Mouse (Mus musculus) Patski (cell line): ENCODE results near the gene Klhl29. TPM values are rescaled to one million over a fixed set of nuclear protein-coding genes. Genes with fewer than 3 reads are reported as not detected.

Experiments used
- ATAC-seq: fragments of 100-300 bp; one replicate; pipeline ENCODE4 v1.8.0; 2021
- CTCF ChIA-PET: fragments of 350-600 bp; sonication (Branson Sonifier 250); formaldehyde crosslinking; loops from one replicate; lab custom pipeline; 2022; ENCODE audit warnings: inconsistent platforms; lab: Charles Lee
- POLR2A ChIA-PET: fragments of 350-600 bp; sonication (Branson Sonifier 250); formaldehyde crosslinking; loops from one replicate; lab custom pipeline; 2022; ENCODE audit warnings: antibody characterized with exemption, inconsistent platforms; lab: Charles Lee
- DNase-seq: peaks from one replicate; pipeline ENCODE4 v3.0.0-alpha.2; 2011; ENCODE audit warnings: low read depth, low spot score
- H3K27me3 ChIP-seq: fragments of 371-371 bp; one replicate; pipeline ENCODE4 v1.5.1; 2021
- CTCF ChIP-seq: fragments of 100-300 bp; IDR thresholded peaks from one replicate; pipeline ENCODE4 v1.5.1; 2021
- in situ Hi-C: fragments of 300-500 bp; cut with MboI; formaldehyde crosslinking; loops from 3 replicates; pipeline ENCODE4 v1.11.1; 2018; ENCODE audit warnings: low pct_unique_long_range_greater_than_20kb, mixed read lengths
- polyA plus RNA-seq: library from polyadenylated mRNA; unstranded; gene quantifications from one replicate; pipeline ENCODE4 v1.2.3, GENCODE M21; 2021

The Klhl29 gene
- polyA plus RNA-seq = 16.8 TPM

- H3K27me3 ChIP-seq = no peaks in the 10 kb centered on the region
- POLR2A ChIA-PET = interaction anchor here (0.7 to 2.4 kb wide), 3 partner anchors 12 to 1600 kb away, joined by 3 to 9 read pairs (median 3); no protein-coding TSS in a partner anchor
- TF ChIP-seq CTCF = no peak
- CTCF ChIA-PET = no interaction called here
- in situ Hi-C loops = no loop called here
- ATAC-seq = peak; percentile 82
- peak; percentile 49 for DNase-seq
These were observed at the start of gene Klhl29 for GRCm38 (mm10) chr12:5375616-5376461. Gene Klhl29, minus strand, starts transcription at chr12:5375682.

DNA sequence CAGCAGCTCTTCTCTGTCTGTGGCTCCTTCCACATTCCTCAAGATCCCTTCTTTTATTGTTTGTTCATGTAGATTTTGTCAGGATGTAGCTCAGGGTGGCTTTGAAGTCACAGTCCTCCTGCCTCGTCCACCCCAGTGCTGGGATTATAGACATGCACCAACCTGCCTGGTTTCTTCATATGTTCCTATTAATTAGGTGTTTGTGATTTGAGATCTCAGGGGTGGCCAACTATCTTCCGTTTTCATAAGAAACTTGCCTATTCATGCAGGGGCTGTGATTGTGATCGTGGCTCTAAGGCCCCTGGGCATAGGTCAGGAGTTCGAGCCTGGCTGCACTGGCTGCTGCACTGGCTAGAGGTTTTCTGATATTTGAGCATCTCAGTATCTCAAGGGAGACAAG, 49.8 kb upstream of the Klhl29 start:
- POLR2A ChIA-PET = interaction anchor here (0.7 kb wide), 1 partner anchor 598 kb away, joined by 4 read pairs; no protein-coding TSS in a partner anchor
- in situ Hi-C loops = no loop called here
- ATAC-seq (no peak), DNase-seq (no peak)
- no peaks in the 10 kb centered on the region for H3K27me3 ChIP-seq
- CTCF ChIA-PET = no interaction called here
- TF ChIP-seq CTCF = no peak

GRCm38 (mm10) chr12:5415806-5416205, 40.3 kb upstream of the Klhl29 start:
- no peak for DNase-seq
- POLR2A ChIA-PET = interaction anchor here (0.6 kb wide), 1 partner anchor 710 kb away, joined by 3 read pairs; no protein-coding TSS in a partner anchor
- H3K27me3 ChIP-seq = no peaks in the 10 kb centered on the region
- in situ Hi-C loops = no loop called here
- no peak for ATAC-seq
- CTCF ChIA-PET = no interaction called here
- TF ChIP-seq CTCF = no peak

DNA sequence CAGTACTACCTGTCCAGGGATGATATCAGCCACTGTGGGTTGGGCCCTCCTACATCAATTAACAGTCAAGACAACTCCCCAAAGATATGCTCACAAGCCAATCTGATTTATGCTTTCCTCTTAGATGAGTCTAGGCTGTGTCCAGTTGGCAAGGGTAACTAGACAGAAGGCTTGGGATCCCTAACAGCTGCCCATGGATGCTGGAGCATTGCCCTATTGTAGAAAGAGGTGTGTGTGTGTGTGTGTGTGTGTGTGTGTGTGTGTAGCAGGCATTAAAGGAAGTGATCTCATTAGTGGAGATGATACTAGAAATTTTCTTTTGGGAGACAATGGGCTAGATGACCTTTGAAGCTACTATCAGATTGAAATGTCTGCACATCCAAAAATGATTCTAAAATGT, 38.5 kb upstream of the Klhl29 start:
- in situ Hi-C loops = no loop called here
- ATAC-seq = no peak

DNA sequence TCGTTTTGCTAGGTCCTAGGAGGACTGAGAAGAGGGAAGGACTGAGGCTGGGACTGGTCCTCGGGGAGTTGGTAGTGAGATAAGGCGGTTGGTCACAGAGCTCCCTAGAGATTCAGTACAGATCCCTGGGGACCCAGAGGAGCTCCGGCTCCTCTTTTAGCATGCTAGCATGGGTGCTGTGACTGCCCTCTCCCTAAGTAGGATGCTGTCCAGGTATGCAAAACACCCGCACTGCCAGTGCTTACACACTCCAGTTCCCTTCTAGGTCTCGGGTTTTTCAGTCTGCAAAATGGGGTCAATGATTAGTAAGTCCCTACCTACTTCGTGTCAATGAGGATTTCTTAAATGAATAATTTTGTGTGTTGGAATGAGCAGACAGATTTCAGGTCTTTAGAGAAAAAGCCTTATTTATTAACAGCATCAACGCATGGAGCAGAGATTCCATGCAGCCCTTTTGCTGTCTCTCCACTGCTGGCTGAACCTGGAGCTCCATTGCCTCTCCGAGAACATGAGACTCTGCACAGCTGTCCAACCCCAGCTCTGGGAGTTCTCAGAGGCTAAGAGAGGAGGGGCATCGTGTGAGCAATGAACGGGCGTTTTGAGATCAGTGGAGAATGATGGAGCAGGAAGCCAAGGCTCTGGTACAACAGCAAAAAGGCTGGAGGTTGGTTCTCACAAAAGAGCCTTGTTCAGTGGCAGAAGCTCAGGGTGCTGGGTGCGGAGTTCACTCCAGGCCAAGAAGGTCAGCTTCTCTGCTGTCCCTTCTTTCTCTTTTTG, 36.5 kb upstream of the Klhl29 start:
- H3K27me3 ChIP-seq = no peaks in the 10 kb centered on the region
- in situ Hi-C loops = no loop called here
- DNase-seq = no peak
- no peak for ATAC-seq
- TF ChIP-seq CTCF = no peak
- ChIA-PET CTCF (no interaction called here), POLR2A (no interaction called here)

More for the DNA sequence above, 38.5 kb upstream of the Klhl29 start:
- CTCF ChIA-PET = no interaction called here
- no peaks in the 10 kb centered on the region for H3K27me3 ChIP-seq
- DNase-seq = no peak
- no peak for TF ChIP-seq CTCF
- POLR2A ChIA-PET = interaction anchor here (0.9 kb wide), 1 partner anchor 39 kb away, joined by 3 read pairs; no protein-coding TSS in a partner anchor

DNA sequence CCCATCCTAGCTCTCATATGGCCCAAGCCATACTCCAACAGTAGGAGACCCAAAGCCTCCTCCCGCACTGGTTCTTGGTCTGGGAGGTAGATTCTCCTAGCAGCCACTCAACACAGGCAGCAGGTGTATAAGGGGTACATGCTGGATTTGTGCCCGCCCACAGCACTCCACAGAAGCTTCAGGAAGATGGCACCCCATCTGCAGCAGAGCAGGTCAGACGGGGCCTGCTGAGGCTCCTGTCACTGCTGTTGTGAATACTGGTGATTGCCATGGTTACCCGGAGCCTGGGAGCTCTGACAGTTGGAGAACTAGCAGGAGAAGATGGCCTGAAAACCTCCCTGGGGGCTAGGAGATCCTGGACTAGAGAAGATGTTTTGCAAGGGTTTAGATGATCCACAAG, 35.9 kb upstream of the Klhl29 start:
- CTCF ChIA-PET = interaction anchor here (0.8 to 1.5 kb wide), 4 partner anchors 17 to 268 kb away, joined by 3 to 6 read pairs (median 4); no protein-coding TSS in a partner anchor
- POLR2A ChIA-PET = interaction anchor here (1.1 kb wide), 1 partner anchor 9 kb away, joined by 3 read pairs; no protein-coding TSS in a partner anchor
- ATAC-seq = no peak

GRCm38 (mm10) chr12:5410391-5411115, 35.1 kb upstream of the Klhl29 start:
- CTCF ChIA-PET = interaction anchor here (0.8 to 1.5 kb wide), 6 partner anchors 14 to 268 kb away, joined by 3 to 6 read pairs (median 4); no protein-coding TSS in a partner anchor
- in situ Hi-C loops = no loop called here
- peak; percentile 39 for DNase-seq

More for the DNA sequence above, 35.9 kb upstream of the Klhl29 start:
- no peak for TF ChIP-seq CTCF
- no peak for DNase-seq
- H3K27me3 ChIP-seq = no peaks in the 10 kb centered on the region
- in situ Hi-C loops = no loop called here

GRCm38 (mm10) chr12:5407175-5407574, 31.7 kb upstream of the Klhl29 start:
- ChIA-PET CTCF (no interaction called here), POLR2A (no interaction called here)
- in situ Hi-C loops = no loop called here
- DNase-seq (no peak), ATAC-seq (no peak)
- H3K27me3 ChIP-seq = no peaks in the 10 kb centered on the region
- no peak for TF ChIP-seq CTCF

More at GRCm38 (mm10) chr12:5410391-5411115, 35.1 kb upstream of the Klhl29 start:
- POLR2A ChIA-PET = interaction anchor here (1.1 kb wide), 1 partner anchor 10 kb away, joined by 3 read pairs; no protein-coding TSS in a partner anchor
- peak; percentile 80 for TF ChIP-seq CTCF
- H3K27me3 ChIP-seq = no peaks in the 10 kb centered on the region
- ATAC-seq = peak; percentile 83

GRCm38 (mm10) chr12:5397423-5397822, 21.9 kb upstream of the Klhl29 start:
- CTCF ChIA-PET = interaction anchor here (1.8 kb wide), 1 partner anchor 13 kb away, joined by 5 read pairs; no protein-coding TSS in a partner anchor
- POLR2A ChIA-PET = no interaction called here
- in situ Hi-C loops = no loop called here
- TF ChIP-seq CTCF = no peak
- ATAC-seq (no peak), DNase-seq (no peak)
- H3K27me3 ChIP-seq = peaks cover 5% of the 10 kb centered on the region

GRCm38 (mm10) chr12:5395188-5395587, 19.7 kb upstream of the Klhl29 start:
- ATAC-seq (no peak), DNase-seq (no peak)
- H3K27me3 ChIP-seq = peaks cover 3% of the 10 kb centered on the region
- in situ Hi-C loops = no loop called here
- ChIA-PET CTCF (no interaction called here), POLR2A (no interaction called here)
- TF ChIP-seq CTCF = no peak
